Mouse (Mus musculus) kidney, postnatal 0 days (tissue): ENCODE data around the gene Znrd1. TPM values are rescaled to one million over a fixed set of nuclear protein-coding genes. Genes with fewer than 3 reads are reported as not detected.

Source experiments
- ATAC-seq: fragments of 200-750 bp; cut with Nextera tagmentation; replicated peaks from 2 replicates; pipeline ENCODE4 v1.8.0; 2017; ENCODE audit warnings: low read depth, moderate number of reproducible peaks, moderate TSS enrichment, moderate library complexity; ENCODE audit not compliant: low FRiP score
- DNase-seq: peaks from one replicate; pipeline ENCODE4 v3.0.0-alpha.2; 2016; ENCODE audit warnings: low spot score
- H3K27ac ChIP-seq: fragments of 300-500 bp; sonication (generic); 2 replicates; pipeline ENCODE4 v1.5.1; 2014; ENCODE audit warnings: mild to moderate bottlenecking
- H3K27me3 ChIP-seq: fragments of 300-500 bp; sonication (generic); 2 replicates; pipeline ENCODE4 v1.6.1; 2014; ENCODE audit warnings: low read length, mixed read lengths; ENCODE audit not compliant: insufficient read depth
- H3K36me3 ChIP-seq: fragments of 300-500 bp; sonication (generic); 2 replicates; pipeline ENCODE4 v1.6.1; 2014; ENCODE audit warnings: low read length, mixed read lengths; ENCODE audit not compliant: insufficient read depth
- H3K4me1 ChIP-seq: fragments of 300-500 bp; sonication (generic); replicated peaks from 2 replicates; pipeline ENCODE4 v1.6.1; 2014; ENCODE audit warnings: antibody characterized with exemption, low read length, mixed read lengths; ENCODE audit not compliant: insufficient read depth
- H3K4me2 ChIP-seq: fragments of 300-500 bp; sonication (generic); 2 replicates; pipeline ENCODE4 v1.6.1; 2014; ENCODE audit warnings: mild to moderate bottlenecking, low read length, moderate library complexity, mixed read lengths
- H3K4me3 ChIP-seq: fragments of 300-500 bp; sonication (generic); replicated peaks from 2 replicates; pipeline ENCODE4 v1.5.1; 2014; ENCODE audit warnings: low read depth, low read length
- H3K9ac ChIP-seq: fragments of 300-500 bp; sonication (generic); 2 replicates; pipeline ENCODE4 v1.6.1; 2014; ENCODE audit warnings: low read depth, low read length
- H3K9me3 ChIP-seq: fragments of 300-500 bp; sonication (generic); replicated peaks from 2 replicates; pipeline ENCODE4 v1.6.1; 2016; ENCODE audit warnings: low read length, inconsistent platforms, mixed read lengths
- CTCF ChIP-seq: IDR thresholded peaks from 2 replicates; pipeline ENCODE4 v1.5.1; 2016; ENCODE audit warnings: antibody characterized with exemption, low read depth, mild to moderate bottlenecking, moderate library complexity
- WGBS: fragments of 180-500 bp; shearing (Covaris S2); extraction: QIAGEN DNeasy Blood & Tissue Kit; methylation state at CpG from one replicate; pipeline ENCODE4 v1.1.7; 2014; 5-methylcytosine and 5-hydroxymethylcytosine counted together
- polyA plus RNA-seq: library from polyadenylated mRNA; unstranded; fragments of >200 nt; fragmentation: Nextera tagmentation; extraction: Ambion mirVana; gene quantifications from 2 replicates; pipeline ENCODE4 v1.2.1, GENCODE M21; 2015

The Znrd1 gene
- polyA plus RNA-seq, 1 experiment from 2014 or later = 87.6 TPM

GRCm38 (mm10) chr17:36953062-36953461 lies 5.3 kb downstream of the Znrd1 start:
- Histone ChIP-seq H3K27me3 (no peaks in the 10 kb centered on the region), H3K4me2 (no peak overlapping the region), H3K4me1 (peaks cover 4% of the 10 kb centered on the region; the same call in 1 of the 2 replicates), H3K9me3 (no peaks in the 10 kb centered on the region), H3K9ac (no peak overlapping the region), H3K36me3 (0 out of 2 replicates have a peak, but pooled peaks cover 5% of the 10 kb centered on the region), H3K4me3 (no peak overlapping the region), H3K27ac (no peak overlapping the region)
- no peak for TF ChIP-seq CTCF
- DNase-seq (no peak), ATAC-seq (no peak)
- WGBS = 87% methylated on average over 1 of the region's 1 CpGs

GRCm38 (mm10) chr17:36952631-36953030 lies 5.7 kb downstream of the Znrd1 start:
- no peak for DNase-seq
- TF ChIP-seq CTCF = no peak

GRCm38 (mm10) chr17:36950981-36951947 lies 7.1 kb downstream of the Znrd1 start, which contains the start of gene Ppp1r11:
Gene Ppp1r11, minus strand, starts transcription at chr17:36951741.
- 0 out of 2 replicates have a peak, but pooled peaks have one; percentile 1 for TF ChIP-seq CTCF
- DNase-seq = peak; percentile 98
- H3K9ac ChIP-seq = peak within 1 kb of the TSS; percentile 70
- H3K4me2 ChIP-seq = peak within 1 kb of the TSS; percentile 69
- H3K4me1 ChIP-seq = peaks cover 4% of the 10 kb centered on the region; the same call in 1 of the 2 replicates
- H3K27ac ChIP-seq = peak within 1 kb of the TSS; percentile 58; the same call in 1 of the 2 replicates
- WGBS = 2% methylated on average over 36 of the region's 36 CpGs
- peak within 1 kb of the TSS; percentile 70 for H3K4me3 ChIP-seq
- peak; percentile 98 for ATAC-seq
- H3K9me3 ChIP-seq = no peaks in the 10 kb centered on the region
- H3K27me3 ChIP-seq = peaks cover 1% of the 10 kb centered on the region; the same call in 1 of the 2 replicates
- H3K36me3 ChIP-seq = 0 out of 2 replicates have a peak, but pooled peaks cover 5% of the 10 kb centered on the region

More at GRCm38 (mm10) chr17:36952631-36953030, 5.7 kb downstream of the Znrd1 start:
- Histone ChIP-seq H3K9me3 (no peaks in the 10 kb centered on the region), H3K4me3 (no peak overlapping the region), H3K27me3 (no peaks in the 10 kb centered on the region), H3K9ac (no peak overlapping the region), H3K4me1 (peaks cover 3% of the 10 kb centered on the region; the same call in 1 of the 2 replicates), H3K4me2 (no peak overlapping the region), H3K27ac (no peak overlapping the region), H3K36me3 (0 out of 2 replicates have a peak, but pooled peaks cover 5% of the 10 kb centered on the region)
- 93% methylated on average over 2 of the region's 2 CpGs for WGBS
- ATAC-seq = no peak

- no peak overlapping the region for H3K27ac ChIP-seq
- no peak for ATAC-seq
- H3K27me3 ChIP-seq = peaks cover 13% of the 10 kb centered on the region
- 0 out of 2 replicates have a peak, but pooled peaks cover 2% of the 10 kb centered on the region for H3K36me3 ChIP-seq
- no peak for TF ChIP-seq CTCF
- H3K4me2 ChIP-seq = no peak overlapping the region
- H3K4me1 ChIP-seq = peaks cover 4% of the 10 kb centered on the region; the same call in 1 of the 2 replicates
- DNase-seq = no peak
- no peaks in the 10 kb centered on the region for H3K9me3 ChIP-seq
- no peak overlapping the region for H3K9ac ChIP-seq
- WGBS = 91% methylated on average over 8 of the region's 8 CpGs
- no peak overlapping the region for H3K4me3 ChIP-seq
Measured at GRCm38 (mm10) chr17:36949265-36949664, 9.1 kb downstream of the Znrd1 start.

GRCm38 (mm10) chr17:36948286-36948685 lies 10.1 kb downstream of the Znrd1 start:
- WGBS = 97% methylated on average over 1 of the region's 1 CpGs
- no peaks in the 10 kb centered on the region for H3K9me3 ChIP-seq
- no peak overlapping the region for H3K4me2 ChIP-seq
- no peak for TF ChIP-seq CTCF
- DNase-seq = no peak
- no peak overlapping the region for H3K9ac ChIP-seq
- no peak overlapping the region for H3K27ac ChIP-seq
- H3K4me1 ChIP-seq = peaks cover 4% of the 10 kb centered on the region
- H3K36me3 ChIP-seq = 0 out of 2 replicates have a peak, but pooled peaks cover 2% of the 10 kb centered on the region
- H3K27me3 ChIP-seq = peaks cover 21% of the 10 kb centered on the region
- H3K4me3 ChIP-seq = no peak overlapping the region
- no peak for ATAC-seq

GRCm38 (mm10) chr17:36947051-36947819 lies 11.1 kb downstream of the Znrd1 start:
- peak; percentile 35 for TF ChIP-seq CTCF
- peaks cover 32% of the 10 kb centered on the region for H3K27me3 ChIP-seq
- WGBS = 2% methylated on average over 58 of the region's 62 CpGs
- peak overlapping the region; percentile 43 for H3K4me3 ChIP-seq
- H3K27ac ChIP-seq = no peak overlapping the region
- H3K9me3 ChIP-seq = no peaks in the 10 kb centered on the region
- 0 out of 2 replicates have a peak, but pooled peaks cover 2% of the 10 kb centered on the region for H3K36me3 ChIP-seq
- H3K4me2 ChIP-seq = peak overlapping the region; percentile 92
- peak; percentile 48 for DNase-seq
- ATAC-seq = no peak; the same call in 1 of the 2 replicates
- H3K4me1 ChIP-seq = peaks cover 8% of the 10 kb centered on the region
- H3K9ac ChIP-seq = peak overlapping the region; percentile 62
